Mouse (Mus musculus) neural tube, embryonic 12.5 days (tissue): Measurements from ENCODE around the gene Cox15. TPM values are rescaled to one million over a fixed set of nuclear protein-coding genes. Genes with fewer than 3 reads are reported as not detected.

ENCODE experiments used
- ATAC-seq: fragments of 200-750 bp; cut with Nextera tagmentation; 2 replicates; pipeline ENCODE4 v1.8.0; 2017; ENCODE audit warnings: low read depth, mild to moderate bottlenecking, moderate TSS enrichment, moderate library complexity; ENCODE audit not compliant: low FRiP score
- H3K27ac ChIP-seq: fragments of 300-500 bp; sonication (generic); 2 replicates; pipeline ENCODE4 v1.5.1; 2016
- H3K27me3 ChIP-seq: fragments of 300-500 bp; sonication (generic); replicated peaks from 2 replicates; pipeline ENCODE4 v1.6.1; 2016; ENCODE audit warnings: mild to moderate bottlenecking
- H3K36me3 ChIP-seq: fragments of 300-500 bp; sonication (generic); 2 replicates; pipeline ENCODE4 v1.6.1; 2016; ENCODE audit warnings: mild to moderate bottlenecking
- H3K4me1 ChIP-seq: fragments of 300-500 bp; sonication (generic); 2 replicates; pipeline ENCODE4 v1.6.1; 2016
- H3K4me2 ChIP-seq: fragments of 300-500 bp; sonication (generic); replicated peaks from 2 replicates; pipeline ENCODE4 v1.6.1; 2016; ENCODE audit warnings: mild to moderate bottlenecking
- H3K4me3 ChIP-seq: fragments of 300-500 bp; sonication (generic); 2 replicates; pipeline ENCODE4 v1.5.1; 2016
- H3K9ac ChIP-seq: fragments of 300-500 bp; sonication (generic); 2 replicates; pipeline ENCODE4 v1.6.1; 2016; ENCODE audit warnings: mild to moderate bottlenecking
- H3K9me3 ChIP-seq: fragments of 300-500 bp; sonication (generic); 2 replicates; pipeline ENCODE4 v1.6.1; 2016; ENCODE audit warnings: mild to moderate bottlenecking
- WGBS: fragments of 180-500 bp; shearing (Covaris S2); methylation state at CpG from one replicate; pipeline ENCODE4 v1.1.7; 2016; 5-methylcytosine and 5-hydroxymethylcytosine counted together
- polyA plus RNA-seq: library from polyadenylated mRNA; unstranded; fragments of >200 nt; fragmentation: Nextera tagmentation; extraction: Ambion mirVana; gene quantifications from 2 replicates; pipeline ENCODE4 v1.2.1, GENCODE M21; 2016

Cox15 gene
- polyA plus RNA-seq, 1 experiment from 2014 or later, result 13.0 TPM

GRCm38 (mm10) chr19:43724194-43724593 lies 28.6 kb downstream of the Cox15 start:
- H3K27ac ChIP-seq, result no peak overlapping the region
- peaks cover 55% of the 10 kb centered on the region for H3K36me3 ChIP-seq
- H3K4me2 ChIP-seq, result no peak overlapping the region
- no peak overlapping the region for H3K4me3 ChIP-seq
- no peaks in the 10 kb centered on the region for H3K4me1 ChIP-seq
- no peak overlapping the region for H3K9ac ChIP-seq
- no peak for ATAC-seq
- 96% methylated on average over 20 of the region's 20 CpGs for WGBS
- H3K27me3 ChIP-seq, result no peaks in the 10 kb centered on the region
- no peaks in the 10 kb centered on the region for H3K9me3 ChIP-seq

GRCm38 (mm10) chr19:43723501-43723900 lies 29.3 kb downstream of the Cox15 start:
- no peak overlapping the region for H3K4me2 ChIP-seq
- no peak for ATAC-seq
- H3K9ac ChIP-seq, result no peak overlapping the region
- H3K27ac ChIP-seq, result no peak overlapping the region
- H3K9me3 ChIP-seq, result no peaks in the 10 kb centered on the region
- no peaks in the 10 kb centered on the region for H3K4me1 ChIP-seq
- WGBS, result 87% methylated on average over 10 of the region's 10 CpGs
- peaks cover 57% of the 10 kb centered on the region for H3K36me3 ChIP-seq
- no peaks in the 10 kb centered on the region for H3K27me3 ChIP-seq
- H3K4me3 ChIP-seq, result no peak overlapping the region

GRCm38 (mm10) chr19:43722891-43723290 lies 29.9 kb downstream of the Cox15 start:
- Histone ChIP-seq H3K4me1 (no peaks in the 10 kb centered on the region), H3K27me3 (no peaks in the 10 kb centered on the region), H3K4me2 (no peak overlapping the region), H3K27ac (no peak overlapping the region), H3K36me3 (peaks cover 57% of the 10 kb centered on the region), H3K4me3 (no peak overlapping the region), H3K9ac (no peak overlapping the region), H3K9me3 (no peaks in the 10 kb centered on the region)
- no peak for ATAC-seq
- 87% methylated on average over 8 of the region's 8 CpGs for WGBS

- Histone ChIP-seq H3K27me3 (no peaks in the 10 kb centered on the region), H3K4me1 (no peaks in the 10 kb centered on the region), H3K4me3 (no peak overlapping the region), H3K9ac (no peak overlapping the region), H3K36me3 (peaks cover 37% of the 10 kb centered on the region), H3K4me2 (no peak overlapping the region), H3K9me3 (no peaks in the 10 kb centered on the region), H3K27ac (no peak overlapping the region)
- WGBS, result 97% methylated on average over 11 of the region's 11 CpGs
- no peak for ATAC-seq
Measured at GRCm38 (mm10) chr19:43720061-43720460, 32.7 kb downstream of the Cox15 start.

- H3K4me2 ChIP-seq, result no peak overlapping the region
- H3K36me3 ChIP-seq, result peaks cover 12% of the 10 kb centered on the region
- no peak for ATAC-seq
- H3K27me3 ChIP-seq, result no peaks in the 10 kb centered on the region
- no peaks in the 10 kb centered on the region for H3K9me3 ChIP-seq
- no peak overlapping the region for H3K27ac ChIP-seq
- 82% methylated on average over 5 of the region's 5 CpGs for WGBS
- H3K4me1 ChIP-seq, result no peaks in the 10 kb centered on the region
- no peak overlapping the region for H3K9ac ChIP-seq
- no peak overlapping the region for H3K4me3 ChIP-seq
Measured at GRCm38 (mm10) chr19:43711971-43712370, 40.8 kb downstream of the Cox15 start.

GRCm38 (mm10) chr19:43711159-43711916 lies 41.5 kb downstream of the Cox15 start:
- no peak overlapping the region for H3K27ac ChIP-seq
- H3K9ac ChIP-seq, result no peak overlapping the region
- peaks cover 18% of the 10 kb centered on the region for H3K36me3 ChIP-seq
- H3K4me3 ChIP-seq, result no peak overlapping the region
- 60% methylated on average over 22 of the region's 22 CpGs for WGBS
- H3K4me2 ChIP-seq, result no peak overlapping the region
- no peaks in the 10 kb centered on the region for H3K4me1 ChIP-seq
- no peaks in the 10 kb centered on the region for H3K27me3 ChIP-seq
- no peaks in the 10 kb centered on the region for H3K9me3 ChIP-seq
- no peak for ATAC-seq

- no peak overlapping the region for H3K27ac ChIP-seq
- H3K4me1 ChIP-seq, result no peaks in the 10 kb centered on the region
- no peak overlapping the region for H3K9ac ChIP-seq
- 74% methylated on average over 8 of the region's 8 CpGs for WGBS
- H3K27me3 ChIP-seq, result no peaks in the 10 kb centered on the region
- no peak overlapping the region for H3K4me3 ChIP-seq
- H3K36me3 ChIP-seq, result peaks cover 38% of the 10 kb centered on the region
- no peak overlapping the region for H3K4me2 ChIP-seq
- ATAC-seq, result no peak
- H3K9me3 ChIP-seq, result no peaks in the 10 kb centered on the region
Measured at GRCm38 (mm10) chr19:43709317-43709716, 43.5 kb downstream of the Cox15 start.

GRCm38 (mm10) chr19:43708206-43708605 lies 44.6 kb downstream of the Cox15 start:
- Histone ChIP-seq H3K9me3 (no peaks in the 10 kb centered on the region), H3K27me3 (no peaks in the 10 kb centered on the region), H3K36me3 (peaks cover 41% of the 10 kb centered on the region), H3K27ac (no peak overlapping the region), H3K4me3 (no peak overlapping the region), H3K4me1 (no peaks in the 10 kb centered on the region), H3K9ac (no peak overlapping the region), H3K4me2 (no peak overlapping the region)
- no peak for ATAC-seq
- 93% methylated on average over 7 of the region's 7 CpGs for WGBS

GRCm38 (mm10) chr19:43704787-43705497 lies 47.9 kb downstream of the Cox15 start:
- Histone ChIP-seq H3K4me2 (no peak overlapping the region), H3K27me3 (no peaks in the 10 kb centered on the region), H3K4me1 (no peaks in the 10 kb centered on the region), H3K9me3 (no peaks in the 10 kb centered on the region), H3K4me3 (no peak overlapping the region), H3K36me3 (peaks cover 62% of the 10 kb centered on the region), H3K27ac (no peak overlapping the region), H3K9ac (no peak overlapping the region)
- no peak for ATAC-seq
- WGBS, result 92% methylated on average over 17 of the region's 17 CpGs

- WGBS, result 90% methylated on average over 11 of the region's 11 CpGs
Measured at GRCm38 (mm10) chr19:43704211-43704610, 48.6 kb downstream of the Cox15 start.

GRCm38 (mm10) chr19:43699763-43700155 lies 53.0 kb downstream of the Cox15 start:
- H3K36me3 ChIP-seq, result peaks cover 31% of the 10 kb centered on the region

More at GRCm38 (mm10) chr19:43704211-43704610, 48.6 kb downstream of the Cox15 start:
- H3K36me3 ChIP-seq, result peaks cover 61% of the 10 kb centered on the region
- no peak overlapping the region for H3K27ac ChIP-seq
- no peak overlapping the region for H3K9ac ChIP-seq
- no peak overlapping the region for H3K4me3 ChIP-seq
- H3K4me2 ChIP-seq, result no peak overlapping the region
- H3K27me3 ChIP-seq, result no peaks in the 10 kb centered on the region
- no peaks in the 10 kb centered on the region for H3K4me1 ChIP-seq
- no peaks in the 10 kb centered on the region for H3K9me3 ChIP-seq
- ATAC-seq, result no peak

GRCm38 (mm10) chr19:43699021-43699762 lies 53.6 kb downstream of the Cox15 start:
- no peak for ATAC-seq
- H3K4me2 ChIP-seq, result no peak overlapping the region
- no peaks in the 10 kb centered on the region for H3K27me3 ChIP-seq
- H3K36me3 ChIP-seq, result peaks cover 26% of the 10 kb centered on the region
- no peaks in the 10 kb centered on the region for H3K9me3 ChIP-seq
- H3K4me3 ChIP-seq, result no peak overlapping the region
- H3K4me1 ChIP-seq, result peaks cover 4% of the 10 kb centered on the region; the same call in 1 of the 2 replicates
- no peak overlapping the region for H3K27ac ChIP-seq
- H3K9ac ChIP-seq, result no peak overlapping the region
- WGBS, result 83% methylated on average over 11 of the region's 11 CpGs

More at GRCm38 (mm10) chr19:43699763-43700155, 53.0 kb downstream of the Cox15 start:
- H3K9me3 ChIP-seq, result no peaks in the 10 kb centered on the region
- no peaks in the 10 kb centered on the region for H3K27me3 ChIP-seq
- no peak overlapping the region for H3K9ac ChIP-seq
- no peak for ATAC-seq
- no peak overlapping the region for H3K4me2 ChIP-seq
- no peak overlapping the region for H3K4me3 ChIP-seq
- no peak overlapping the region for H3K27ac ChIP-seq
- H3K4me1 ChIP-seq, result peaks cover 4% of the 10 kb centered on the region; the same call in 1 of the 2 replicates
- 85% methylated on average over 6 of the region's 6 CpGs for WGBS
